Mouse (Mus musculus): ENCODE results near the gene Fgfr2. TPM values are rescaled to one million over a fixed set of nuclear protein-coding genes. Genes with fewer than 3 reads are reported as not detected.
A peak's percentile ranks its signal among the peaks of the same experiment; 100 is the strongest.

The Fgfr2 gene
- polyA plus RNA-seq, 1 experiment from 2014 or later, result 11.2 TPM

DNA sequence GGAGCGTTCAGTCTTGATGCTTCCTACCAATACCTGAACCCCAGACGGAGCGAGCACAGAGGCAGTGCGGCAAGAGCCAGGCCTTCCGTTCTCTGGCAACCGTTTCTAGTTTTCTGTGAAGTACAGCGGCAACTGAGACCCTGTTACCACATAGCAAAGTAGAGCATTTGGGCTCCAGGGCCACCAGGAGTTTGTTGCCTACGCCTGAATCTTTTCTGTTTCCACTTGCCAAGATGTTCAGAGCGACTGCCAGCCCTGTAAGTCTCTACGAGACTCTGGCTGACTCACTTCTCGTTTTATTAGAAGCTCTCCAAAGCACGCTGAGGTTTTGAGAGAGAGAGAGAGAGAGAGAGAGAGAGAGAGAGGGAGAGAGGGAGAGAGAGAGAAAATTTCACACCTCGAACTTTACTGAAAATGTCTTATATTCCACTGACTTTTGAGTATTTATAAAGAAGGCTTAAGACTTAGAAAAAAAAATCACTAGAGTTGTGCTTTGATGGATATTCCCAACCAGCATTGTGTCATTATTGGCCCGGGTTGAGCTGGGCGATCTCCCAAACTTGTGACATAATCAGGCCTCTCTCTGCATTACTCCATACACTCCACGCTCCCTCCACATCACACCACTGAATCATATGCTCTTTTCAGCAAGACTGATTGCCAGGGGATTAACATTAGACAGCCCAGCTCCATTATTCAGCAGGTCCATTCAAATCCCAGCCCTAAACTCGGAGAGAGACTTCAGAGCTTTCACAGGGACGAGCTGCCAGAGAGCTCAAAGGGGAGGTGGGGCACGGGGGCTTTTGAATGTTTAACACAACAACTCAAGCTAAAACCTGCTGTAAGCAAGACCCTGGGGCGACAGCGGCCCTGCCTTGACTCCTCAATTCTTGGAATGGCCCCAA is 2907.6 kb downstream of the Fgfr2 start:
- no peak overlapping the region for H3K4me2 ChIP-seq (ENCODE audit: low read depth, low read length)
- DNase-seq, result peak; percentile 31
- H3K27ac ChIP-seq (ENCODE audit: low read depth), result no peak overlapping the region
- no peak overlapping the region for H3K4me3 ChIP-seq (ENCODE audit: low read depth, low read length)
- H3K27me3 ChIP-seq (ENCODE audit: insufficient read depth, low read length), result no peaks in the 10 kb centered on the region
- no peaks in the 10 kb centered on the region for H3K9me3 ChIP-seq (ENCODE audit: low read length)
- no peaks in the 10 kb centered on the region for H3K36me3 ChIP-seq (replicated peaks; ENCODE audit: insufficient read depth, low read length)
- ATAC-seq, result no peak; the same call in 1 of the 2 replicates
- WGBS (ENCODE audit: insufficient replicate concordance), result 59% methylated on average over 21 of the region's 21 CpGs
- H3K9ac ChIP-seq (replicated peaks), result no peak overlapping the region
- peaks cover 16% of the 10 kb centered on the region for H3K4me1 ChIP-seq (ENCODE audit: insufficient read depth)
- no peak for TF ChIP-seq CTCF (IDR thresholded peaks at IDR 0.05; ENCODE audit: low read depth)
- TF ChIP-seq EP300 (IDR thresholded peaks at IDR 0.05; ENCODE audit: low read depth), result no peak

DNA sequence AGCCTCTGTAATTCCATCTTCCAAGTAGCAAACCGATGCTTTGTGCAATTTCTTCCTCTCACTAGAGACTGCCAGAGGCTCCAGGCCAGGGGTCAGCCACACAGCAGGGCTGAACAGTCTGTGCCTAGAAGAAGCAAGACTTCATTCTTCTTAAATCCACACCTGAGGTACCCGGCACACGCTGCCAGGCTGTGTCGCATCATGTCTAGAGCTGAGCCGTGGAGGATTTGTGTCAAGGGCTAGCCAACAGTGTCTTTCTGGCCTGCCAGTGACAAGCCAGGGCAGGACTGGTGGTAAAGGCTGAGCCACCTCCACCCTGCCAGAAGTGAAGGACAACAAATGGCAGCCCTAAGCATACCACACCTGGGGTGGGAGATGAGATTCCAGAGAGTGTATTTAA is 2910.0 kb downstream of the Fgfr2 start:
- Histone ChIP-seq H3K36me3 (replicated peaks; ENCODE audit: insufficient read depth, low read length) (no peaks in the 10 kb centered on the region), H3K4me1 (ENCODE audit: insufficient read depth) (peaks cover 8% of the 10 kb centered on the region; the same call in 1 of the 2 replicates), H3K4me3 (ENCODE audit: low read depth, low read length) (no peak overlapping the region), H3K27ac (ENCODE audit: low read depth) (no peak overlapping the region), H3K9ac (replicated peaks) (no peak overlapping the region), H3K4me2 (ENCODE audit: low read depth, low read length) (no peak overlapping the region), H3K9me3 (ENCODE audit: low read length) (no peaks in the 10 kb centered on the region), H3K27me3 (ENCODE audit: insufficient read depth, low read length) (no peaks in the 10 kb centered on the region)
- ATAC-seq (no peak), DNase-seq (no peak)
- TF ChIP-seq EP300 (IDR thresholded peaks at IDR 0.05; ENCODE audit: low read depth) (no peak), CTCF (IDR thresholded peaks at IDR 0.05; ENCODE audit: low read depth) (no peak)
- WGBS (ENCODE audit: insufficient replicate concordance), result 87% methylated on average over 5 of the region's 5 CpGs

DNA sequence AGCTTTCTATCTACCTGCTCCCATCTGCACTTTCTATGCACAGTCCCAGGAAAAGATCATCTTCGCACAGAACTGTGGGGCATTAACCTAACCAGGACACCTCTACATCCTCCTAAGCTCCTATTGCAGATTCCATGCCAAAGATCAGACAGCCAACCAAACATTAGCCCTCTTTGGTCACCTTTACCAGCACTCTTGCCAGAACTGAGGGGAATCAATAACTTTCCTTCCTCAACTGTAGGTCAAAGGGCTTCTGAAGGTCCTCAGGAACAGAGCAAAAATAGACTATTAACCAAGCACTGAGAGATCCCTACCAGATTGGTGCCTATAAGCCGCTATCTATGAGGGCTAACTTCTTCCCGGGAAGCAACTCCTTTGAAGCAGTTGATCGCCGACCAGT is 2911.7 kb downstream of the Fgfr2 start:
- ATAC-seq, result peak; percentile 88
- TF ChIP-seq EP300 (IDR thresholded peaks at IDR 0.05; ENCODE audit: low read depth) (peak; percentile 55; the same call in 1 of the 2 replicates), CTCF (IDR thresholded peaks at IDR 0.05; ENCODE audit: low read depth) (no peak)
- H3K36me3 ChIP-seq (replicated peaks; ENCODE audit: insufficient read depth, low read length), result no peaks in the 10 kb centered on the region
- no peak overlapping the region for H3K4me3 ChIP-seq (ENCODE audit: low read depth, low read length)
- peaks cover 8% of the 10 kb centered on the region; the same call in 1 of the 2 replicates for H3K4me1 ChIP-seq (ENCODE audit: insufficient read depth)
- 0 out of 2 replicates have a peak overlapping the region, but pooled peaks have one; percentile 13 for H3K4me2 ChIP-seq (ENCODE audit: low read depth, low read length)
- WGBS (ENCODE audit: insufficient replicate concordance), result 53% methylated on average over 5 of the region's 5 CpGs
- peak; percentile 16 for DNase-seq
- H3K27me3 ChIP-seq (ENCODE audit: insufficient read depth, low read length), result no peaks in the 10 kb centered on the region
- peak overlapping the region; percentile 55 for H3K27ac ChIP-seq (ENCODE audit: low read depth)
- H3K9me3 ChIP-seq (ENCODE audit: low read length), result no peaks in the 10 kb centered on the region
- H3K9ac ChIP-seq (replicated peaks), result no peak overlapping the region

DNA sequence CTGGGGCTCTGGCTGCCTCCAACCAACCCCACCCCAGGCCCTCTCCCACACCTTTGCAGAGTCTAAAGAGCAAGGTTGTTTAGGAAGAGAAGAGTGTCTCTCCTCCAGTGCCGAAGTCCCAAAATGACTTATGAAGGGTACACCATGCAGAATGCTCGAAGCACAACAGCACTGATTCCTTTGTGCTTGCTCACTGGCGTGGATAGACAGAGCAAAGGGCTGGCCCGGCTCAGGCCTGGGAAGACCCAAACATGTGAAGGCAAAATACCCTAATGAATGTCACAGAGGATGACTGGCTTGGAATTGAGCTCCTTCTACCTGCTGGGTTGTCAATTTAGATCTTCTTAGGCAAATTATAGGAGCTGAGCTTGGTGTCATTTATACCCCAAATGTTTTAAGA is 2914.5 kb downstream of the Fgfr2 start:
- no peaks in the 10 kb centered on the region for H3K27me3 ChIP-seq (ENCODE audit: insufficient read depth, low read length)
- no peak for ATAC-seq
- H3K27ac ChIP-seq (ENCODE audit: low read depth), result no peak overlapping the region
- no peaks in the 10 kb centered on the region for H3K9me3 ChIP-seq (ENCODE audit: low read length)
- 78% methylated on average over 4 of the region's 4 CpGs for WGBS (ENCODE audit: insufficient replicate concordance)
- no peak overlapping the region for H3K4me3 ChIP-seq (ENCODE audit: low read depth, low read length)
- TF ChIP-seq EP300 (IDR thresholded peaks at IDR 0.05; ENCODE audit: low read depth) (no peak), CTCF (IDR thresholded peaks at IDR 0.05; ENCODE audit: low read depth) (no peak)
- H3K36me3 ChIP-seq (replicated peaks; ENCODE audit: insufficient read depth, low read length), result no peaks in the 10 kb centered on the region
- no peak overlapping the region for H3K9ac ChIP-seq (replicated peaks)
- DNase-seq, result no peak
- no peak overlapping the region for H3K4me2 ChIP-seq (ENCODE audit: low read depth, low read length)
- peaks cover 8% of the 10 kb centered on the region; the same call in 1 of the 2 replicates for H3K4me1 ChIP-seq (ENCODE audit: insufficient read depth)

GRCm38 (mm10) chr7:130206181-130206582 is 2917.0 kb downstream of the Fgfr2 start:
- H3K36me3 ChIP-seq (replicated peaks; ENCODE audit: insufficient read depth, low read length), result no peaks in the 10 kb centered on the region
- ATAC-seq (no peak), DNase-seq (no peak)
- no peak overlapping the region for H3K4me3 ChIP-seq (ENCODE audit: low read depth, low read length)
- H3K27me3 ChIP-seq (ENCODE audit: insufficient read depth, low read length), result no peaks in the 10 kb centered on the region
- no peak overlapping the region for H3K4me2 ChIP-seq (ENCODE audit: low read depth, low read length)
- peaks cover 4% of the 10 kb centered on the region; the same call in 1 of the 2 replicates for H3K4me1 ChIP-seq (ENCODE audit: insufficient read depth)
- WGBS (ENCODE audit: insufficient replicate concordance), result 59% methylated on average over 6 of the region's 6 CpGs
- H3K9ac ChIP-seq (replicated peaks), result no peak overlapping the region
- no peaks in the 10 kb centered on the region for H3K9me3 ChIP-seq (ENCODE audit: low read length)
- TF ChIP-seq CTCF (IDR thresholded peaks at IDR 0.05; ENCODE audit: low read depth), result no peak
- no peak for TF ChIP-seq EP300 (IDR thresholded peaks at IDR 0.05; ENCODE audit: low read depth)
- no peak overlapping the region for H3K27ac ChIP-seq (ENCODE audit: low read depth)

GRCm38 (mm10) chr7:130205140-130205539 is 2918.0 kb downstream of the Fgfr2 start:
- ATAC-seq (no peak), DNase-seq (no peak)
- Histone ChIP-seq H3K4me1 (ENCODE audit: insufficient read depth) (no peaks in the 10 kb centered on the region), H3K4me3 (ENCODE audit: low read depth, low read length) (no peak overlapping the region), H3K27ac (ENCODE audit: low read depth) (no peak overlapping the region), H3K36me3 (replicated peaks; ENCODE audit: insufficient read depth, low read length) (no peaks in the 10 kb centered on the region), H3K27me3 (ENCODE audit: insufficient read depth, low read length) (no peaks in the 10 kb centered on the region), H3K9ac (replicated peaks) (no peak overlapping the region), H3K4me2 (ENCODE audit: low read depth, low read length) (no peak overlapping the region), H3K9me3 (ENCODE audit: low read length) (no peaks in the 10 kb centered on the region)
- WGBS (ENCODE audit: insufficient replicate concordance), result 77% methylated on average over 7 of the region's 7 CpGs
- TF ChIP-seq CTCF (IDR thresholded peaks at IDR 0.05; ENCODE audit: low read depth), result no peak
- TF ChIP-seq EP300 (IDR thresholded peaks at IDR 0.05; ENCODE audit: low read depth), result no peak

Data from liver, postnatal 0 days (tissue).